Mouse (Mus musculus) monocyte, adult 2 months (primary cell): ENCODE results near the gene Gm26657.

Experiments
- DNase-seq, 2 experiments: peaks; one replicate each; pipeline ENCODE4 v3.0.0; 2022; ENCODE audit warnings: low spot score in 2 of 2, low read depth in 1 of 2

Gm26657 gene

DNA sequence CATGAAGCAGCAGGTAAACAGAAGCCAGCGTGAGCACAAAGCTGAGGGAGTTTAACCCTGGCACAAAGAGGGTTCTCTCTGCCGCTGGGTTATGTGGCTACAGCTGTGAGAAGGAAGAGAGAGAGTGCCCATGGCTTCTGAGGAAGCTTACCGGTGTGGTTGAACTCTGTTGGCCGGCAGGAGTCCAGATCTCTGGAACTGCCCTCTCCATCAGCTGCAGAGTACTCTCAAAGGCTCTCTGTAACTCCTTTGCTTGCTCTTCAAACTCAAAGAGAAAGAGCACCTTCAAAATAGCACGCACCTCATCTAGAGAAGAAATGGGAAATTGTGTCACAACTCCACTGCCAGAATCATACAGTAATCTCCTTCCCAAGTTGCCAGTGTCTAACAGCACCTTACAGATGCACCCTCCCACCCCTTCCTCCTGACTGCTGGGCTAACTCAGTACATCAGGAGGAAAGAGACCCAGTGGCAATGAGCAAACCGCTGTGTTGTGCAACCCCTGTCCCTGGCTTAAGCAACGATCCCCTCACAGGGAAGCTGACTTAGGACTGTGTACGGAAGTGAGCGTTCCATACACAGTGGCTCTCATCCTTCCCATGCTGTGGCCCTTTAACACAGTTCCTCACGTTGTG is 17.2 kb downstream of the Gm26657 start:
- peak; percentile 68 to 74 for DNase-seq

DNA sequence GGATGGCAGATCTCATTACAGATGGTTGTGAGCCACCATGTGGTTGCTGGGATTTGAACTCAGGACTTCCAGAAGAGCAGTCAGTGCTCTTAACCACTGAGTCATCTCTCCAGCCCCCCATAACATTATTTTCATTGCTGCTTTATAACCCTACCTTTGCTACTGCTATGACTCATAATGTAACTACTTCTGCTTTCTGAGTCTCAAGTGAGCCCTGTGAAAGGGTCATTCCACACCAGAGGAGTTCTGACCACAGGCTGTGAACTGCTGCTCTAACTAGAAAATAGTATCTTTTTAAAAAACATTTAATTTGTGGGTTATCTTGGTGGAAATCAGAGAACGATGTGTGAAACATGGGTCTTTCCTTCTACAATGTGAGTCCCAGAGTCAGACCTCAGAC is 17.8 kb downstream of the Gm26657 start:
- DNase-seq: no peak

DNA sequence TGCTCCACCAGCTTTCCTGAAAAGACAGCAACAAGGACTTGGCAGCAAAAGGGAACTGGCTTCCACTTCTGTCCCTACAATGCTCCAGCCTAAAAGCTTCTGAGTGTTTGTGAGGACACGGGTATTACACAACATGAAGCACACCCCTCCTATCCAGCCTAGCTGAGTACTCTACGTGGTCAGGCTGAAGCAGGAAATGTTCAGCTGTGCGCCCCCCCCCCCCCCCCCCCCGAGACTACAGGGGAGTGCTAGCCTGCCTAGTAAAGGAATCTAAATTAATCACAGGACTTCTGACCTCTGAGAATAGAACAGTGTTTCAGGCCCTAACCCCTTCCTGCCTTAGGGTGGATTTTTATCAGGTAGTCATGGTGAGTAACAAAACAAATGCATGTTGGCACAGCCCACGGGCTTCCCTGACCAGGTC is 28.0 kb downstream of the Gm26657 start:
- no peak for DNase-seq

DNA sequence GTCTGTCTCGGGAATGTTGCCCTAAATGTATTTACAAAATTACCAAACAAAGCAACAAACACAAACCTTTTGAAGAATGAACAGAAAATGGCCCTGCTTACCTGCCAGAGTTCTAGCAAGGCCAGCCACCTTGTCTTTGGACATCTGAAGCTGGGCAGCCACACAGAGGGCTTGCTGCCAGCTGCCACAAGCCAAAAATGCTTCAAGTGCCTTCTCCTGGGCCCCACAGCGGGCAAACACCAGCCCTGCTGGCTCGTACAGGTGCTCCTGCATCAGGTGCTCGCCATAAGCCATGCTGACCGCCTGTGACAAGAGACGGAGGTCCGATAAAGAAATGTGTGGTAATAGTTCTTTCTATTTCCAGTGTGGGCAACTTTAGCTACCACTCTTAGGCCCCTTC is 29.0 kb downstream of the Gm26657 start:
- DNase-seq: no peak

DNA sequence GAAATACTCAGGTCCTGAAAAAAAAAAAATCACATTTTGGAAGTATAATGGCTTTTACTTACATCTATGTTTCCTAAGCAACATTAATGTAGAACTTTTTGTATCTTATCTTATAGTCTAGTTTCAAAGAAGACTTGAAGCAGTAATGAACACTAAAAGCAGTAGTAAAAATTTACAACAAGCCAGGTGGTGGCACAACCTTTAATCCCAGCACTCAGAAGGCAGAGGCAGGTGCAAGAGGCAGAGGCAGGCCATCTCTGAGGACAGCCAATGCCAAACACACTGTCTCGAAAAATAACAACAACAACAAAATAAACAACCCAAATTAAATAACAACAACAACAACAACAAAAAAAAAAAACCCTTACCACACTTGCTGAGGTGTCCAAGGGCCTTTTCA is 31.2 kb downstream of the Gm26657 start:
- no peak for DNase-seq
